Mouse (Mus musculus) cerebellum, adult 2 months (tissue): ENCODE data around the gene Zcchc13. TPM values are rescaled to one million over a fixed set of nuclear protein-coding genes. Genes with fewer than 3 reads are reported as not detected.
A peak's percentile ranks its signal among the peaks of the same experiment; 100 is the strongest.

Experiments used
- DNase-seq, 2 experiments: peaks; one replicate each; pipeline ENCODE4 v3.0.0; 2021
- H3K27ac ChIP-seq: fragments of 200-500 bp; 2 replicates; pipeline ENCODE4 v1.5.1; 2012; ENCODE audit warnings: low read length, control low read depth, inconsistent platforms; ENCODE audit not compliant: insufficient read depth
- H3K27me3 ChIP-seq: fragments of 200-500 bp; 2 replicates; pipeline ENCODE4 v1.6.1; 2012; ENCODE audit warnings: inconsistent platforms, mild to moderate bottlenecking, low read length, moderate library complexity; ENCODE audit not compliant: control insufficient read depth, insufficient read depth
- H3K4me1 ChIP-seq: fragments of 200-500 bp; 2 replicates; pipeline ENCODE4 v1.6.1; 2011; ENCODE audit warnings: low read length; ENCODE audit not compliant: control insufficient read depth, insufficient read depth
- H3K4me3 ChIP-seq: fragments of 200-500 bp; replicated peaks from 2 replicates; pipeline ENCODE3; 2011; ENCODE audit warnings: mild to moderate bottlenecking, low read depth, low read length, control low read depth; ENCODE audit not compliant: insufficient read depth
- CTCF ChIP-seq: fragments of 200-500 bp; IDR thresholded peaks from 2 replicates; pipeline ENCODE4 v1.5.1; 2011; ENCODE audit warnings: low read depth, mild to moderate bottlenecking, control low read depth, low read length, moderate library complexity, borderline replicate concordance; ENCODE audit not compliant: insufficient read depth
- POLR2A ChIP-seq: fragments of 200-500 bp; IDR thresholded peaks from 2 replicates; pipeline ENCODE4 v1.6.1; 2011; ENCODE audit warnings: low read length, control low read depth, borderline replicate concordance; ENCODE audit not compliant: insufficient read depth
- WGBS: fragments of 180-500 bp; shearing (Covaris S2); methylation state at CpG from one replicate; pipeline ENCODE4 v1.1.7; 2018; 5-methylcytosine and 5-hydroxymethylcytosine counted together
- polyA plus RNA-seq: library from polyadenylated mRNA; depleted of rRNA; stranded (reverse); fragments of >200 nt; gene quantifications from 2 replicates; pipeline ENCODE4 v1.2.3, GENCODE M21; 2012

Gene Zcchc13
- polyA plus RNA-seq, 1 experiment, result 0.13 TPM

GRCm38 (mm10) chrX:103615453-103615852 is 14.9 kb upstream of the Zcchc13 start:
- H3K27me3 ChIP-seq, result no peaks in the 10 kb centered on the region
- TF ChIP-seq POLR2A (no peak), CTCF (no peak)
- DNase-seq, result no peak
- H3K27ac ChIP-seq, result no peak overlapping the region
- 52% methylated on average over 4 of the region's 4 CpGs for WGBS
- H3K4me1 ChIP-seq, result no peaks in the 10 kb centered on the region
- no peak overlapping the region for H3K4me3 ChIP-seq

- Histone ChIP-seq H3K27ac (no peak overlapping the region), H3K27me3 (no peaks in the 10 kb centered on the region), H3K4me1 (no peaks in the 10 kb centered on the region), H3K4me3 (peak overlapping the region; percentile 49)
- peak; percentile 43 to 56 for DNase-seq
- TF ChIP-seq CTCF, result no peak
- WGBS, result 2% methylated on average over 19 of the region's 19 CpGs
Observed at GRCm38 (mm10) chrX:103616162-103616535, 14.2 kb upstream of the Zcchc13 start.

GRCm38 (mm10) chrX:103616536-103617404 is 13.6 kb upstream of the Zcchc13 start:
- TF ChIP-seq POLR2A, result no peak; the same call in 1 of the 2 replicates
- no peak for TF ChIP-seq CTCF
- 2% methylated on average over 27 of the region's 50 CpGs for WGBS
- Histone ChIP-seq H3K4me3 (peak overlapping the region; percentile 49), H3K27ac (no peak overlapping the region), H3K27me3 (no peaks in the 10 kb centered on the region), H3K4me1 (no peaks in the 10 kb centered on the region)
- peak; percentile 86 for DNase-seq

- Histone ChIP-seq H3K27me3 (no peaks in the 10 kb centered on the region), H3K4me3 (peak overlapping the region; percentile 44), H3K4me1 (no peaks in the 10 kb centered on the region), H3K27ac (no peak overlapping the region)
- TF ChIP-seq POLR2A, result no peak
- TF ChIP-seq CTCF, result no peak
- 23% methylated on average over 8 of the region's 8 CpGs for WGBS
- no peak for DNase-seq
Observed at GRCm38 (mm10) chrX:103617405-103618095, 12.8 kb upstream of the Zcchc13 start.

- Histone ChIP-seq H3K27me3 (no peaks in the 10 kb centered on the region), H3K27ac (peak overlapping the region; percentile 68), H3K4me3 (peak overlapping the region; percentile 72), H3K4me1 (no peaks in the 10 kb centered on the region)
- peak in 1 of 2 experiments; percentile 9 for DNase-seq
- WGBS, result under 1% methylated on average over 8 of the region's 8 CpGs
- TF ChIP-seq CTCF, result no peak
- no peak for TF ChIP-seq POLR2A
Observed at GRCm38 (mm10) chrX:103621799-103622198, 8.6 kb upstream of the Zcchc13 start.

GRCm38 (mm10) chrX:103622260-103622934 is 8.0 kb upstream of the Zcchc13 start:
- H3K27ac ChIP-seq, result peak overlapping the region; percentile 68; the same call in 1 of the 2 replicates
- H3K27me3 ChIP-seq, result no peaks in the 10 kb centered on the region
- H3K4me3 ChIP-seq, result peak overlapping the region; percentile 97
- TF ChIP-seq CTCF (peak; percentile 66; the same call in 1 of the 2 replicates), POLR2A (peak; percentile 86; the same call in 1 of the 2 replicates)
- no peaks in the 10 kb centered on the region for H3K4me1 ChIP-seq
- 1% methylated on average over 33 of the region's 33 CpGs for WGBS
- peak; percentile 97 to 98 for DNase-seq

GRCm38 (mm10) chrX:103622935-103623280 is 7.5 kb upstream of the Zcchc13 start:
- Histone ChIP-seq H3K4me3 (peak overlapping the region; percentile 97), H3K27me3 (no peaks in the 10 kb centered on the region), H3K27ac (no peak overlapping the region), H3K4me1 (no peaks in the 10 kb centered on the region)
- no peak for TF ChIP-seq CTCF
- TF ChIP-seq POLR2A, result no peak
- peak; percentile 18 to 49 for DNase-seq
- 4% methylated on average over 13 of the region's 13 CpGs for WGBS

- Histone ChIP-seq H3K27ac (peak overlapping the region; percentile 91), H3K27me3 (no peaks in the 10 kb centered on the region), H3K4me1 (no peaks in the 10 kb centered on the region), H3K4me3 (peak overlapping the region; percentile 97)
- WGBS, result under 1% methylated on average over 27 of the region's 28 CpGs
- DNase-seq, result peak; percentile 59 to 71
- TF ChIP-seq CTCF (no peak), POLR2A (peak; percentile 71)
Observed at GRCm38 (mm10) chrX:103623411-103623845, 7.0 kb upstream of the Zcchc13 start.
